Mouse (Mus musculus) heart, adult 9 months (tissue): Measurements from ENCODE around the gene 4931423N10Rik.
"Not testable (repeated sequence)": the region's sequence is repeated elsewhere in the genome, so short reads cannot be mapped to it uniquely, and the experiment has no call there.

Experiments
- DNase-seq, 2 experiments: peaks; one replicate each; pipeline ENCODE4 v3.0.0; 2022; ENCODE audit warnings: low spot score in 2 of 2

The 4931423N10Rik gene

DNA sequence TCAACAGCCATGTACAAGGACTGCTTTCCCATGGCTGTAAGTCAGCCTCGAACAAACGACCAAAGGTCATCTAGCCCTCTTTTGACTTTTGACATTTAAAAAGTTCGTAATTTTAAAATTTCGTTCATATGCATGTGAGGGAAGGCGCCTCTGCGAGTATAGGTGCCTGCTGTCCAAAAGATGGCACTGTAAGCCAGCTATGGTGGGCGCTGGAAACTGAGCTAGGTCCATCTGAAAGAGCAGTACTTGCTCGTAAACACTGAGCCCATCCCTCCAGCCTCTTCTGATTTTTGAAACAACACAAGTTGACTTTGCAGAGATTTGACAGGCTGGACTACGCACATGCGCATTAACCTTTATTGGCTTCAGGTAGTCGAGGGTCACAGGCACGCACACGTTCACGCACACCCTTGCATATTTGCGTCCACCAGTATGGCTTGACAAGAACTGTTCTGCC lies at the start of gene 4931423N10Rik:
4931423N10Rik (plus strand) TSS at position 407 of the 457 bp plus-strand sequence.
- DNase-seq = no peak

DNA sequence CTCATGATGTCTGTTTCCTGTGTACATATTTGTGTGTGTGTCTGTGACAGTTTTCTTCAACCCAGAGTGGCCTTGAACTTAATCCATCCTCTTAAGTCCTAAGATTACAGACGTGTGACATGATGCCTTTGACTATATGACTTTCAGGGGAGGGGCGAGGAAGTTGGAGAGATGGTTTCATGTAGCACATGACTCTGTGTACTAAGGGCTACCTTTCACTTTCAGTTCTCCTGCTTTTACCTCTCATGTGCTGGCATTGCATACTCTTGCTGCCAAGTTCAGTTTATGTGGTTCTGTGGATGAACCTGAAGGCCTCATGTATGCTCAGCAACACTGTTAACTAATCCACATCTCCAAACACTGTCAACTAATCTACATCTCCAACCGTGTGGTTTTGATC lies 35.0 kb upstream of the 4931423N10Rik start:
- no peak for DNase-seq

DNA sequence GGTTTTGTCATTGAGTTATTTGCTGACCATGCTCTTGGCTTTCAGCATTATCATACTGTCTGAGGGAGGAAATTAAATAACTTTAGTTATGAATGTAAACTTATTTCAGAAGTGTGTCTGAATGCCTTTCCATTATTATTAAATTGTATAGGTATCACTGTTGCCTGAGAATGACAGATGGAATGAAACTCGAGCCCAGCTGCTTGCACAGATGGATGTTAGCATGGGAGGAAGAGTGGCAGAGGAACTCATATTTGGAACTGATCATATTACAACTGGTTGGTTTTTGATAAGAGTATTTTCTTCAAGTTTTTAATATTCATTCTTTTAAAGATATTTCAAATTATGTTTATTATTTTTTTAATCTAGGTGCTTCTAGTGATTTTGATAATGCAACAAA lies 12.9 kb upstream of the 4931423N10Rik start:
- no peak for DNase-seq

GRCm38 (mm10) chr2:23201034-23201433 lies 6.2 kb upstream of the 4931423N10Rik start:
- DNase-seq = no peak

DNA sequence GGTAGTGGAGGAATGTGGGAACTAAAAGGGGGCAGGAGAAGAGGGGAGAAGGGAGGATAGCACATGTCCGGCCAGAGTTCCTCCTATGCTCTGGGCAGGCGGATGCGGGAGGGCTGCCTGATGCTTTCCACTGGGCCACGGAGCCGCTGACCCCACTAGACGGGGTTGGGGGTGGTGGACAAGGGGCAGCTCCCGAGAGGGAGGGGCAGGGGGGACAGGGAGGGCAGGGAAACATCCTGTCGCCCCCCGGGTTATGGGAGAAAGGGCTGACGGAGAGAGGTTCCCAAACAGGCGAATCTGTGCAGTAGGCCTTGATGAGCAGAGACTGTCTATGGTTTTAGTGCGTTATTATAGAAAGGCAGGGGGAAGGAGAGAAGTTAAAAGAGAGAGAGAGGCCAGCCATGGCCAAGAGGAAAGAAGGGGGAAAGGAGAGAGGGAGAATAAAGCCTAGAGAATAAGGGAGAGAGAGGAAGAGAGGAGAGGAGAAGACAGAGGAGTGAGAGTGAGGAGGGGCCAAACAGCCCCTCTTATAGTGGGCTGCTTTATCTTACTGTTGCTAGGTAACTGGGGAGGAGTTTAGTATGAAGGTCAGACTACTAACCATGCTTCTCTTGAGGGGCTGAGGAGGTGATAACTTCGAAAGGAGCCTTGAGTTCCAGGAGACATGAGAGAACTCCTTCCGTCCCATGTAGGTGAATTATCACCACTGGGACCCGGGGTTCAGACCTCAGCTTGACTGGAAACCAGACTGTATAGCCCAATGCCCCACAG lies 4.2 kb upstream of the 4931423N10Rik start:
- no peak for DNase-seq

DNA sequence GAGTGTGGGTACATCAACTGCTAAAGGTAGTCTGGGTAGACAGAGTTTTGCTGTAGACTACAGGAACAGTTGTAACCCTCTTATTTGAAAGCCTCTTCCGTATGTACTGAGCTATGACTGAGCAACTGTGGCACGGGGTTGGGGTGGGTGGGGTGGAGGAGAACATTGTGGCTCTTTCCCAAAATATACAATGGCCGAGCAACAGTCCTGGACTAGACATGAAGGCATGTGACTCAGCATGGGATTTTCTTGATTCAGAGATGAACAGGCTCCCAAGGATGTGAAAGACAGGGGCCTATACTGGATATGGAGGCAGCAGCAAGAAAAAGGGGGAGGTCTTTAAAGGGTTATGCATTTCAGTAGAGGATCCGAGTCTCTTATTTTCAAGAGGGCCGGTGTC lies 6.4 kb downstream of the 4931423N10Rik start:
- no peak for DNase-seq

GRCm38 (mm10) chr2:23225199-23225598 lies 17.9 kb downstream of the 4931423N10Rik start:
- DNase-seq = no peak

GRCm38 (mm10) chr2:23228463-23228862 lies 21.2 kb downstream of the 4931423N10Rik start:
- DNase-seq = no peak

DNA sequence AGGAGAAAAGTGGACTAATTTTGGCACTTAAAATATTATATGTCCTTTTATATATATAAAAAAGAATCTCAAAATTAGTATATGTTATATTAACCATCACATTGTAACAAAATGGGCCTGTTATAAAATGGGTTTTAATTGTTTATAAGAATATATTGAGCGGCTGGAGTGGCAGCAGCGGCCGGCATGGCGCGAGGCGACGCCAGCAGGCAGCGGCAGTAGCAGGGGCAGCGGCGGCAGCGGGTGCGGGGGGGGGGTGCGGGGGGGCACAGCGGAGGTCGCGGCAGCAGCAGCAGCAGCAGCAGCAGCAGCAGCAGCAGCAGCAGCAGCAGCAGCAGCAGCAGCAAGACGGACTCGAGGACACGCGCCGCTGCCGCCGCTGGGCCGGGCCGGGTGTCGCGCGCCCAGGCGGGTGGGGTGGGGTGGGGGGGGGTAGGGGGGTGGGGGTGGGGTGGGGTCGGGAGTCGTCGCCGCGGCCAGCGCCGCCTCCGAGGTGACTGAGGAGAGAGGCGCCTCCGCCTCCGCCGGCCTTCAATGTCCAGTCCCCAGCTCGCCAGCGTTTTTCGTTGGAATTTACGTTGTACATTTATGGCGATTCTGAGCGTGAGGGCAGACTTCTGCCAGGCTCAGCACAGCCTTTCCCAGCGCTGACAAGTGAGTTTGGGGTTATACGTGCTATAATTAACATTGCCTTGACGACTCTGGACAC lies 26.9 kb downstream of the 4931423N10Rik start:
- no peak for DNase-seq

GRCm38 (mm10) chr2:23290991-23291390 lies 83.7 kb downstream of the 4931423N10Rik start:
- DNase-seq = not testable (repeated sequence)

DNA sequence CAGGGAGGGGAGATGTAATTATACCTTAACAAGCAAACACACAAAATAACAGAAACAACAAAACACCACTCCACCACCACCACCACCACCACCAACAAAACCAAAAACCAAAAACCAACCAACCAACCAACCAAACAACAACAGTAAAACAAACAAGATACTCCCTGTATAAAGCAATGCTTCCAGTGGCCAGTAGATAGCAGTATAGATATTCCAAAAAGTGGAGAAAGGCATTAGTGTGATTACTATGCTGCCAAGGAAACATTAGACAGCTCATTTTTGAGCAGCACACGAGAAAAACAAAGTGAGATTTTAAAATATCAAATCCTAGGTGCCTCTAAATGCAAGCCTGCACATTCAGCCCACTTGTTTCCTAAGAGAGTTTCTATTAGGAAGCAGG lies 107.6 kb downstream of the 4931423N10Rik start:
- DNase-seq = no peak
